ENCODE assay signal across 9 mouse cellular contexts in genomic region chr4:33072526-33073161, GRCm38 (mm10). TPM values are rescaled to one million over a fixed set of nuclear protein-coding genes. Genes with fewer than 3 reads are reported as not detected.
DNase-seq lines count a peak whose midpoint lies in the region; ATAC-seq and TF ChIP-seq lines count a peak whose summit lies in the region.
"Had no signal": no experiment of that assay in that cellular context is flagged by ENCODE, and none has a peak within 500 bp of the region (broad histone marks: within the 10 kb centered on the region; RNA-seq: fewer than 3 reads in every experiment).

No protein-coding gene starts in this region.

- H3K27me3 ChIP-seq in megakaryocyte, embryonic 14.5 days (replicated peaks), result peaks cover 27% of the 10 kb centered on the region
- H3K27me3 ChIP-seq in heart, embryonic 12.5 days (replicated peaks), result no peaks in the 10 kb centered on the region

- peaks cover 58% of the 10 kb centered on the region for H3K4me1 ChIP-seq in megakaryocyte, embryonic 14.5 days
- H3K4me1 ChIP-seq in heart, embryonic 12.5 days (replicated peaks), result peaks cover 9% of the 10 kb centered on the region

- DNase-seq in ES-CJ7 (ENCODE audit: low read depth, low spot score), result peak; percentile 31
- peak; percentile 62 for DNase-seq in brain, embryonic 14.5 days (ENCODE audit: low read depth)
- DNase-seq in spleen, postnatal 10 days (ENCODE audit: low spot score in 2 of 2), result peak; percentile 24 to 73
- DNase-seq in kidney, adult 8-10 months, result no peak
- DNase-seq in frontal cortex, postnatal 14 days (ENCODE audit: low spot score in 2 of 2), result no peak
- DNase-seq: gastrocnemius, postnatal 25 days had no signal

- H3K9me3 ChIP-seq in megakaryocyte, embryonic 14.5 days, result no peaks in the 10 kb centered on the region
- no peaks in the 10 kb centered on the region for H3K9me3 ChIP-seq in heart, embryonic 12.5 days (replicated peaks)

- no peak for TF ChIP-seq CTCF in brain, embryonic 14.5 days (IDR thresholded peaks at IDR 0.05; ENCODE audit: borderline replicate concordance, extremely low read depth, insufficient read depth, insufficient read length)

- WGBS in heart, embryonic 12.5 days, result 40% methylated on average over 11 of the region's 11 CpGs

- H3K4me2 ChIP-seq in heart, embryonic 12.5 days, result no peak overlapping the region

- no peak overlapping the region for H3K9ac ChIP-seq in heart, embryonic 12.5 days

- no peak for TF ChIP-seq POLR2A in brain, embryonic 14.5 days (IDR thresholded peaks at IDR 0.05; ENCODE audit: borderline replicate concordance, extremely low read depth, insufficient read depth, insufficient read length, poor library complexity, severe bottlenecking)

- ATAC-seq in heart, embryonic 12.5 days (ENCODE audit: insufficient number of reproducible peaks, low FRiP score), result no peak

- peak overlapping the region; percentile 76 for H3K4me3 ChIP-seq in megakaryocyte, embryonic 14.5 days (replicated peaks)
- no peak overlapping the region for H3K4me3 ChIP-seq in heart, embryonic 12.5 days
- H3K4me3 ChIP-seq: layer of hippocampus, adult 2 months had no signal

- H3K36me3 ChIP-seq in megakaryocyte, embryonic 14.5 days (replicated peaks; ENCODE audit: low read length), result no peaks in the 10 kb centered on the region
- H3K36me3 ChIP-seq in heart, embryonic 12.5 days, result no peaks in the 10 kb centered on the region

- H3K27ac ChIP-seq in heart, embryonic 12.5 days (ENCODE audit: poor library complexity, severe bottlenecking), result no peak overlapping the region
- H3K27ac ChIP-seq: layer of hippocampus, adult 2 months had no signal

RNA-seq across cellular contexts. Expression of gene Gabrr2, which starts 9.8 kb away (rescaled TPM):
- polyA plus RNA-seq in brain, embryonic 14.5 days (2012; rRNA removed), result 0.59 and 0.98 TPM in 2 replicates
- polyA plus RNA-seq in megakaryocyte, embryonic 14.5 days (2012; ENCODE audit: insufficient read depth, low replicate concordance), result 0.67 TPM in 1 of 2 replicates, not detected in the other
- 0.28 TPM in 1 of 2 replicates, not detected in the other for polyA plus RNA-seq in heart, embryonic 12.5 days (2016; fragmentation: Nextera tagmentation; extraction: Ambion mirVana)

RNA-seq across cellular contexts. Expression of gene Ube2j1, which starts 41.4 kb away (rescaled TPM):
- 36.6 and 46.6 TPM in 2 replicates for polyA plus RNA-seq in brain, embryonic 14.5 days (2012; rRNA removed)
- 27.5 and 35.5 TPM in 2 replicates for polyA plus RNA-seq in megakaryocyte, embryonic 14.5 days (2012; ENCODE audit: insufficient read depth, low replicate concordance)
- 30.6 and 35.5 TPM in 2 replicates for polyA plus RNA-seq in heart, embryonic 12.5 days (2016; fragmentation: Nextera tagmentation; extraction: Ambion mirVana)

RNA-seq across cellular contexts. Expression of gene Gabrr1, which starts 59.7 kb away (rescaled TPM):
- 0.27 and 0.35 TPM in 2 replicates for polyA plus RNA-seq in brain, embryonic 14.5 days (2012; rRNA removed)
- not detected in 2 replicates for polyA plus RNA-seq in megakaryocyte, embryonic 14.5 days (2012; ENCODE audit: insufficient read depth, low replicate concordance)
- polyA plus RNA-seq in heart, embryonic 12.5 days (2016; fragmentation: Nextera tagmentation; extraction: Ambion mirVana), result 0.10 and 0.11 TPM in 2 replicates

Comparison
In these comparisons a context has a peak if more than half of its experiments do, and no peak if none do; other contexts are left out.
1. DNase-seq: peak in ES-CJ7 (single experiment), brain, embryonic 14.5 days (single experiment) and spleen, postnatal 10 days (2 of 2); none in kidney, adult 8-10 months (0 of 2) and frontal cortex, postnatal 14 days (0 of 2).